Mouse (Mus musculus) cerebellum, postnatal 4 days (tissue): ENCODE data around the gene Vash1.

Source experiments
- DNase-seq, 2 experiments: peaks; one replicate each; pipeline ENCODE4 v3.0.0; 2022; ENCODE audit warnings: low spot score in 2 of 2, mixed read lengths in 1 of 2

The Vash1 gene

DNA sequence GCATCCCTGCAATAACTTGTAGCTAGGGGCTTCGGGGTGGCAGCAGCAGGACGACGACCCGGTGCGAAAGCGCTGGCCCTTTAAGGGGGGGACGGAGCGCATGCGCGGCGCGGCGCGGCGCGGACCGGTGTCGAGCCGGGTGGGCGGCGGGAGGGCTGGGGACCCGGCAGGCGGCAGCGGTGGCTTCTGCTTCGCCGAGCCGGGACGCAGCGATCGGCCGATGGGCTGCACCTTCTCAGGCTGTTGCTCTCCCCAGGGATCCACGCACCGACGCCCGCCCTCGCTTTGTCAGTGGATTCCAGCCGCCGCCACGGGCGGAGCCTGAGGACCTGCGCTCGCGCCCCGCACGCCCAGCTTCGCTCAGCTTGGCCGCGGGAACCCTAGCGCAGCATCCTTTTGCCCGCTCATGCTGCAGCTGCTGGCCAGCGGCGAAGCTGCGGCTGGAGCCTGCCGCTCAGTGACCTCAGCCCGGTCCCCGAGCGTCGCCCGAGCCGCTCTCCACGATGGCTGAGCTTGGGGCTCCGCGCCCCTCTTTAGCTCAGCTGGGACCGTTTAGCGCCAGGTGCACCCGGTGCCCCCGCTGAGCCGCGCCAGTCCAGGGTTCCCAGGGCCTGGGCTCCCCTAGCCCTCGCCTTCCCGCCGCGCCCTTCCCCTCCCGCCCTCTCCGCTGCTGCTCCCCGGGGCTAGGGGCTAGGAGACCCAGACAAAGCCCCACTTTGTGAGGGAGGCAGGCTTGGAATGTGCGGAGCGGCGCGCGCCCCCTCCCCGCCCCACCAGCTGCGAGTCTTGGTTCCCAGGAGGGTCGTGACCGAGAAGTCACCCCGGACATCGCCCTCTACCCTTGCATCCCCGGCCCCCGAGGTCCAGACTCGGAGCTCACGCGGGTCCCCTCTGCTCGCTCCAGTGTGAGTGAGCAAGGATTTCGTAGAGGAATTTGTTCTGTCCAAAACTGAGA is at the start of gene Vash1:
TSS of gene Vash1 (plus strand) at position 110 of the 955 bp plus-strand sequence.
- DNase-seq = peak; percentile 47 to 78

DNA sequence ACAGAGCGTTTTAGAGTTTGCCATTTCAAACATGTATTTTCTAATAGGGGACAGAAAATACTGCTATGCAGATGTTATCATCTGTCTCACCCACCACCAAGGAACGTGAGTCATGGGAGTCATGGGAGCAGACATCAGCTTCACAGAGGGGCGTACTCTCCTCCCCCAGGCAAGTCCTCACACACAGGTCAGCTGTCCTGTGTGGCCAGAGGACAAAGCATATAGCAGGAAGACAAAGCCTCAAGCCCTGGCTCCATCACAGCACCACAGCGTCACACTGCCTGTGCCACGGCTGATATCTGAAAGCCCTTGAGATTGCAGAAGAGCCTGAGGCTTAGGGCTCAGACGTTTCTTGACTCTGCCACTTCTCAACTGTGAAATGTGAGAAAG is 49.7 kb upstream of the Vash1 start:
- no peak for DNase-seq

- DNase-seq = peak in 1 of 2 experiments; percentile 50
Observed at GRCm38 (mm10) chr12:86641763-86642162, 36.7 kb upstream of the Vash1 start.

GRCm38 (mm10) chr12:86644512-86645273 is 33.8 kb upstream of the Vash1 start:
- no peak for DNase-seq

GRCm38 (mm10) chr12:86645494-86645893 is 33.0 kb upstream of the Vash1 start:
- DNase-seq = no peak

- peak in 1 of 2 experiments; percentile 34 for DNase-seq
Observed at GRCm38 (mm10) chr12:86646831-86647230, 31.7 kb upstream of the Vash1 start.

GRCm38 (mm10) chr12:86647279-86647678 is 31.2 kb upstream of the Vash1 start:
- DNase-seq = no peak

DNA sequence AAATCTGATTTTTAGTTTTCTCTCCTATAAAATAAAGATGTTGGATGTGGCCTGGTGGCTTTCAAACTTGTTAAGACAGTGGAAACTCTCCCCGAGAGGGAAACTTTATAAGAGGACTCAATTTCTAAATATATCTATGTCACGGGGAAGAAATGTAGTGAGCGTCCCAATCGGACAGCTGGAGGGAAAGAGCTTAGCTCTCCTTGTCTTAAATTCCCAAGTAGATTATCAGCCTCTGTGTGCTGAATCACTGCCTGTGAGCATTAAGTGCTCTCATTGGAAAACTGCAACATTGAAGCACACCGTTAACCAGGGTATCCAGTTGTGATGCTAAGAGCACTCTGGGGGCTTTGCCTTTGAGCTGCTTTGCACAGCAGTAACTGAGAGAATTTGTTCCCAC is 30.8 kb upstream of the Vash1 start:
- DNase-seq = no peak

DNA sequence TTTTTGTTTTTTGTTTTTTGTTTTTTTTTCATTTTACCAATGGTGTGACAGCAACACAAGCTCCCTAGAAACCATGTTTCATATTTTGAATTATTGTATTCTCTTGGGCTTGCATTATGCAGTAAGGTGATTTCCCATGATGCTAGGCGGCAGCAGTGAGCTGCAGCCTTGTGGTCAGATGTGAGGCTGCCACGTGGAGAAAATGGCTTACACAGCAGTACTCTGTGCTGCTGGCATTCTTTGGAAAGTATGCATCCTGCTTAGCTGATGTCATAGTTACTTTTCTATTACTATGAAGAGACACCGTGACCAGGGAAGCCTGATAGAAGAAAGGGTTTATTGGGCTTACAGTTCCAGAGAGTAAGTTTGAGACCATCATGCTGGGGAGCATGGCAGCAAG is 30.0 kb upstream of the Vash1 start:
- no peak for DNase-seq

- no peak for DNase-seq
Observed at GRCm38 (mm10) chr12:86651301-86651860, 27.1 kb upstream of the Vash1 start.

DNA sequence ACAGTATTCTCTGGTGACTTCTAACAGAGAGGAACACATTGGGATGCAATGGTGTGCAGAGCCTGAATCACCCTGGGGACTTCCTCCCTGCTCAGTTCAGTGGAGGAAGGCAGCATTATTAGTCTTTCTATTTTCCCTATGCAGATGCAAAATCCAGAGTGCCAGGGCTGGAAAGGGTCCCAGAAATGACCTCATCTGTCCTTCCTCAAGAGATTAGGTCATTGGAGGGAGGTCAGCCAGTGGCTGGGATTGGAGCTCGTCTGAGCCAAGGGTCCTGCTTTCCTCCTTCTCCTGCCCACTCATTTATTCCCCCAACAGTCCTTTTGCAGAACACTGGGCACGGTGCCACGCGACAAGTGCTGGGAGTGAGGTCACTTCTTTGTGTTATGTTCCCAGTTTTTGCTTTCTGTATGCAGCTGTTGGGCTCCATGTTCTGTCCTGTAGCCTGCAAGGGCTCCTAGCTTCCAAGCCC is 25.9 kb upstream of the Vash1 start:
- DNase-seq = peak; percentile 53 to 79

- DNase-seq = no peak
Observed at GRCm38 (mm10) chr12:86659447-86659968, 19.0 kb upstream of the Vash1 start.

DNA sequence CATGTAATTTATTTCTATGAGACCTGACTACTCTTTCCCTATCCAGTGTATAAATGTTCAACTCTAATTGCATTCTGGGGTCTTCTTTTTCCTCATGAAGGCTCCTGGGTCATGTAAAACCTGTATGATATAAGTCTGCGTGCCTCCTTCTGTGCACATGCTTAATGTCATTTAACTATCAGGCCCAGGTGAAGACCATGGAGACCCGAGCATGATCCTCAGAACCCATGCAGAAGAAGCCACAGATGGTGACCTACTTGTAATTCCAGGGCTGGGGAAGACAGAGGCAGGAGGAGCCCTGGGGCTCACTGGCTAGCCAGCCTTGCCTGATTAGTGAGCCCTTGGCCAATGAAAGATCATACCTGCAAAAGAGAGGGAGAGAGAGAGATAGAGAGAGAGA is 18.0 kb upstream of the Vash1 start:
- no peak for DNase-seq

- DNase-seq = no peak
Observed at GRCm38 (mm10) chr12:86665656-86666055, 12.8 kb upstream of the Vash1 start.

- DNase-seq = no peak
Observed at GRCm38 (mm10) chr12:86668404-86668803, 10.1 kb upstream of the Vash1 start.

DNA sequence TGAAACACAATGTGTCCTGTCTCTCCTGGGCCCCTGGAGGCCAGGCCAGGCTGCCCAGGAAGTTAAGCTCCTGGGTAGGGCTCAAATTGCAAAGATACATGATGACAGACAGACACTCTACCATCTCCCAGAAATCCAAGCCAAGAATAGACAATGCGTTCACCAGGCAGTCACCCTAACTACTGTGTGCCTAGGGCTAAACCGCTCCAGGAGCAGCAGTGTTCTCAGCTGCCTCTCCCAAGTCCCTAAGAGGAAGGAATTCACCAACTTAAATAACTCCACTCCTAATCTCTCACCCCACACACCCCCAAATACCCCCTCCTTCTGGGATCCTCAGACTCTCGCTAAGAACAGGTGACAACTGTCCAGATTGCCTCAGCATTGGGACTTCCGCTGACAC is 6.4 kb upstream of the Vash1 start:
- DNase-seq = no peak

- DNase-seq = no peak
Observed at GRCm38 (mm10) chr12:86672507-86672906, 6.0 kb upstream of the Vash1 start.

DNA sequence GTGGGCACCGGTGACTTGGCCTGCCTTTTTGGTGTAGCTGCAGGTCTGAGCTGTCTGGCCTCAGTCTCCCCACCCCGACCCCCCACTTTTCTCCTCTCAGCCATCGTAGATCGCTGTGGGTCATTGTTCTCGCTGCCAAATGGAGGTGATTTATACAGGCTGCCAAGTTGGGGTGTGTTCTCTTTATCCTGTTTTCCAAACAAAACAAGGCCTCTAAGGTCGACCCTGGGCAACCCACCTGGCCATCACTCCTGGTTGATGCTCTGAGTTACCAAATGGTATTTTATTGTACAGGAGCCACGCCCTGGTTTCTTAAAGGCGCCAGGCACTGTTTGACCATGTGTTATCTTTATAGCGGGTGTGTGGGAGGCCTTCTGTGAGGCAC is 1.0 kb downstream of the Vash1 start:
- no peak for DNase-seq

- no peak for DNase-seq
Observed at GRCm38 (mm10) chr12:86679991-86680491, 1.5 kb downstream of the Vash1 start.

DNA sequence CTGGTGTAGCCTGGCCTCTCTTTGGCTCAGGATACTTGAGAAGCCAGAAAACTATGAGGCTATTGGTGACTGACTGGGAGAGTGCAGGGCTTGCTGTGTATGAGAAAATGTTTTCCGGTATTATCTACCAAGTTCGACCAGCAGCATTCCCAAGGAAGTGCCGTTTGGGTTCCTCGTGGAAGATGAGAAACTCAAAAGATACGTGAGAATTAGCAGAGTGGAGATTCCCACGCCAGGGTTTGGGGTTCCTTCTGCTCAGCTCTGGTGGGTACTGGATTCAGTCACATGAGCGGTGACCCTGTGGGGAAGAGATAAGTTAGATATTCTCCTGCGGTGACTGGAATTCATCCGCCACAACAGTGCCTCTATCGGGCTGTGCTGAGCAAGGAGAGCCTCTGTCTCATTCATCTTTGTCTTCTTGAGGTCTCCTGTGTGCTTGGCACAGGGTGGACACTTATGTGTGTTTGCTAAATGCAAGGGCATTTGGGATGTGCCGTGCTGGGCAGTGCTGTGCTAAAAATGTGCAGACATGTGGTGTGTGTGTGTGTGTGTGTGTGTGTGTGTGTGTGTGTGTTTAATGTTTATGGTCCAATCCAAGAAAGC is 2.2 kb downstream of the Vash1 start:
- DNase-seq = no peak

GRCm38 (mm10) chr12:86681626-86682025 is 3.1 kb downstream of the Vash1 start:
- DNase-seq = no peak
